Comparison of ENCODE assay signal across 8 mouse cellular contexts in the genomic region with DNA sequence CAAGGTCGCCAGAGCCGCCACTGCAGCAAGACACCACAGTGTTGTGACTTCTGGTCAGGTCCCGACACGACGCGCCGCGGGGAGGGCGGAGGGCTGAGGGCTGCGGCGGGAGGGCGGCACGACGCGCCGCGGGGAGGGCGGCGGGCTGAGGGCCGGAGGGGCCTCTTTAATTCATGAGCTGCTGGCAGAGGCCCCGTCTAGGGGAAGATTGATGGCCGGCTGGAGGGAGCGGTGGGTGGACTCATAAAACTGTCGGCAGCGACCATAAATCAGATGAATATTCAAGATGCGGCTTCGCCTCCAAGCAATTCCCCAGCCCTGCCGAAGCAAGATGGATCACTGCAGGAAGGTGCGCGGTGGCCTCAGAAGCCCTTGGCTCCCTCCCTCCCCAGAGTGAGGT. TPM values are rescaled to one million over a fixed set of nuclear protein-coding genes. Genes with fewer than 3 reads are reported as not detected.
DNase-seq lines count a peak whose midpoint lies in the region; ATAC-seq and TF ChIP-seq lines count a peak whose summit lies in the region.

No protein-coding gene starts in this region.

- WGBS in forebrain, embryonic 15.5 days: 4% methylated on average over 30 of the region's 30 CpGs
- 1% methylated on average over 30 of the region's 30 CpGs for WGBS in limb, embryonic 14.5 days
- 1% methylated on average over 30 of the region's 30 CpGs for WGBS in neural tube, embryonic 15.5 days

- H3K4me2 ChIP-seq in forebrain, embryonic 15.5 days (replicated peaks): peak overlapping the region; percentile 41
- peak overlapping the region; percentile 42 for H3K4me2 ChIP-seq in limb, embryonic 14.5 days (replicated peaks; ENCODE audit: low read depth, low read length, severe bottlenecking)
- H3K4me2 ChIP-seq in neural tube, embryonic 15.5 days: peak overlapping the region; percentile 47

- no peak for TF ChIP-seq EP300 in ES-Bruce4 (IDR thresholded peaks at IDR 0.05; ENCODE audit: insufficient read depth, low read depth, low read length)

- no peak for TF ChIP-seq POLR2A in ES-Bruce4 (IDR thresholded peaks at IDR 0.05; ENCODE audit: insufficient read depth, low read length)
- TF ChIP-seq POLR2A in limb, embryonic 14.5 days (IDR thresholded peaks at IDR 0.05; ENCODE audit: borderline replicate concordance, extremely low read depth, insufficient read depth, insufficient read length): no peak

- no peaks in the 10 kb centered on the region for H3K27me3 ChIP-seq in ES-Bruce4 (ENCODE audit: control insufficient read depth, insufficient read depth, low read length, poor library complexity, severe bottlenecking)
- H3K27me3 ChIP-seq in forebrain, embryonic 15.5 days: 0 out of 2 replicates have a peak, but pooled peaks cover 3% of the 10 kb centered on the region
- no peaks in the 10 kb centered on the region for H3K27me3 ChIP-seq in limb, embryonic 14.5 days (ENCODE audit: control insufficient read depth, insufficient read depth, low read length)
- H3K27me3 ChIP-seq in neural tube, embryonic 15.5 days (replicated peaks): 0 out of 2 replicates have a peak, but pooled peaks cover 3% of the 10 kb centered on the region

- H3K27ac ChIP-seq in ES-Bruce4 (ENCODE audit: insufficient read depth, low read length): no peak overlapping the region
- no peak overlapping the region for H3K27ac ChIP-seq in forebrain, embryonic 15.5 days (replicated peaks)
- H3K27ac ChIP-seq in limb, embryonic 14.5 days (replicated peaks; ENCODE audit: low read depth, low read length): peak overlapping the region; percentile 71
- peak overlapping the region; percentile 83 for H3K27ac ChIP-seq in neural tube, embryonic 15.5 days (replicated peaks)

- DNase-seq in adrenal gland, adult 18-20 months (ENCODE audit: low spot score in 2 of 2): peak; percentile 54 to 59
- DNase-seq in hindlimb bud, embryonic 11.5 days (ENCODE audit: extremely low spot score, low read depth, low spot score): peak; percentile 82
- peak; percentile 90 for DNase-seq in limb, embryonic 14.5 days (ENCODE audit: low spot score)
- no peak for DNase-seq in spleen, postnatal 14 days (ENCODE audit: low spot score in 2 of 2)
- DNase-seq in c-Kit-positive CD71-positive TER-119-positive erythroid progenitor cells, embryonic 14.5 days (ENCODE audit: low spot score): no peak

- no peak for ATAC-seq in forebrain, embryonic 15.5 days (replicated peaks)
- peak; percentile 48 for ATAC-seq in limb, embryonic 14.5 days (ENCODE audit: low FRiP score, low read depth)
- peak; percentile 51 for ATAC-seq in neural tube, embryonic 15.5 days (ENCODE audit: low FRiP score)

- no peaks in the 10 kb centered on the region for H3K36me3 ChIP-seq in ES-Bruce4 (ENCODE audit: control insufficient read depth, insufficient read depth, low read length, poor library complexity, severe bottlenecking)
- H3K36me3 ChIP-seq in forebrain, embryonic 15.5 days: no peaks in the 10 kb centered on the region
- H3K36me3 ChIP-seq in limb, embryonic 14.5 days (ENCODE audit: control insufficient read depth, insufficient read depth, low read length): no peaks in the 10 kb centered on the region
- H3K36me3 ChIP-seq in neural tube, embryonic 15.5 days: no peaks in the 10 kb centered on the region

- H3K4me3 ChIP-seq in ES-Bruce4 (ENCODE audit: low read depth, low read length): peak overlapping the region; percentile 20; the same call in 1 of the 2 replicates
- H3K4me3 ChIP-seq in forebrain, embryonic 15.5 days: peak overlapping the region; percentile 25
- H3K4me3 ChIP-seq in limb, embryonic 14.5 days (replicated peaks; ENCODE audit: low read length): peak overlapping the region; percentile 15; the same call in 1 of the 2 replicates
- H3K4me3 ChIP-seq in neural tube, embryonic 15.5 days (replicated peaks): no peak overlapping the region

- no peaks in the 10 kb centered on the region for H3K9me3 ChIP-seq in ES-Bruce4 (replicated peaks; ENCODE audit: control insufficient read depth, insufficient read depth, low read length, poor library complexity, severe bottlenecking)
- no peaks in the 10 kb centered on the region for H3K9me3 ChIP-seq in forebrain, embryonic 15.5 days
- 0 out of 2 replicates have a peak, but pooled peaks cover 3% of the 10 kb centered on the region for H3K9me3 ChIP-seq in limb, embryonic 14.5 days (ENCODE audit: control insufficient read depth, low read length)
- H3K9me3 ChIP-seq in neural tube, embryonic 15.5 days (replicated peaks): no peaks in the 10 kb centered on the region

- no peaks in the 10 kb centered on the region for H3K4me1 ChIP-seq in ES-Bruce4 (ENCODE audit: control insufficient read depth, insufficient read depth, low read length)
- H3K4me1 ChIP-seq in forebrain, embryonic 15.5 days: peaks cover 33% of the 10 kb centered on the region
- peaks cover 39% of the 10 kb centered on the region for H3K4me1 ChIP-seq in limb, embryonic 14.5 days (ENCODE audit: control insufficient read depth, insufficient read depth, low read length)
- peaks cover 63% of the 10 kb centered on the region for H3K4me1 ChIP-seq in neural tube, embryonic 15.5 days

- no peak for TF ChIP-seq CTCF in ES-Bruce4 (IDR thresholded peaks at IDR 0.05; ENCODE audit: low read depth, low read length)

- H3K9ac ChIP-seq in ES-Bruce4 (ENCODE audit: low read depth, poor library complexity, severe bottlenecking): peak overlapping the region; percentile 23; the same call in 1 of the 2 replicates
- peak overlapping the region; percentile 22; the same call in 1 of the 2 replicates for H3K9ac ChIP-seq in forebrain, embryonic 15.5 days (replicated peaks)
- H3K9ac ChIP-seq in limb, embryonic 14.5 days (ENCODE audit: low read depth, low read length, severe bottlenecking): no peak overlapping the region
- H3K9ac ChIP-seq in neural tube, embryonic 15.5 days (replicated peaks): 0 out of 2 replicates have a peak overlapping the region, but pooled peaks have one; percentile 5

RNA-seq across cellular contexts. Expression of gene Pck1, which starts 18.6 kb away (rescaled TPM):
- not detected in 2 replicates for polyA plus RNA-seq in ES-Bruce4 (2011; ENCODE audit: insufficient read depth, insufficient read length, low read depth, missing spikeins)
- total RNA-seq in adrenal gland, adult 18-20 months (2021): 1,000 to 10,000 TPM in 1 of 2 experiments, 100 to 1,000 TPM in 1; 776 to 1,425 TPM
- polyA plus RNA-seq in forebrain, embryonic 15.5 days (2015; fragmentation: Nextera tagmentation; extraction: Ambion mirVana): not detected in 2 replicates
- polyA plus RNA-seq in limb, embryonic 14.5 days (2012; rRNA removed): 0.03 and 0.04 TPM in 2 replicates
- not detected in 2 replicates for polyA plus RNA-seq in limb, embryonic 14.5 days (2014; fragmentation: Nextera tagmentation; extraction: Ambion mirVana)
- 0.34 TPM in 1 of 2 replicates, not detected in the other for polyA plus RNA-seq in neural tube, embryonic 15.5 days (2015; fragmentation: Nextera tagmentation; extraction: Ambion mirVana)

RNA-seq across cellular contexts. Expression of gene Zbp1, which starts 47.3 kb away (rescaled TPM):
- polyA plus RNA-seq in ES-Bruce4 (2011; ENCODE audit: insufficient read depth, insufficient read length, low read depth, missing spikeins): 3.8 and 6.8 TPM in 2 replicates
- 1 to 10 TPM; 2.7 to 3.5 TPM for total RNA-seq in adrenal gland, adult 18-20 months (2021)
- polyA plus RNA-seq in forebrain, embryonic 15.5 days (2015; fragmentation: Nextera tagmentation; extraction: Ambion mirVana): 0.11 and 0.23 TPM in 2 replicates
- polyA plus RNA-seq in limb, embryonic 14.5 days (2012; rRNA removed): 0.60 and 0.69 TPM in 2 replicates
- polyA plus RNA-seq in limb, embryonic 14.5 days (2014; fragmentation: Nextera tagmentation; extraction: Ambion mirVana): 0.33 and 0.65 TPM in 2 replicates
- 0.08 and 3.6 TPM in 2 replicates for polyA plus RNA-seq in neural tube, embryonic 15.5 days (2015; fragmentation: Nextera tagmentation; extraction: Ambion mirVana)

RNA-seq across cellular contexts. Expression of gene Ctcfl, which starts 52.1 kb away (rescaled TPM):
- polyA plus RNA-seq in ES-Bruce4 (2011; ENCODE audit: insufficient read depth, insufficient read length, low read depth, missing spikeins): 0.21 TPM in 1 of 2 replicates, not detected in the other
- total RNA-seq in adrenal gland, adult 18-20 months (2021): not detected
- 0.06 TPM in 1 of 2 replicates, not detected in the other for polyA plus RNA-seq in forebrain, embryonic 15.5 days (2015; fragmentation: Nextera tagmentation; extraction: Ambion mirVana)
- 0.04 TPM in 1 of 2 replicates, not detected in the other for polyA plus RNA-seq in limb, embryonic 14.5 days (2012; rRNA removed)
- polyA plus RNA-seq in limb, embryonic 14.5 days (2014; fragmentation: Nextera tagmentation; extraction: Ambion mirVana): not detected in 2 replicates
- polyA plus RNA-seq in neural tube, embryonic 15.5 days (2015; fragmentation: Nextera tagmentation; extraction: Ambion mirVana): 0.09 and 0.10 TPM in 2 replicates

Comparison
In these comparisons a context has a peak if more than half of its experiments do, and no peak if none do; other contexts are left out.
1. H3K27ac ChIP-seq: peak in limb, embryonic 14.5 days (single experiment) and neural tube, embryonic 15.5 days (single experiment); none in ES-Bruce4 (single experiment) and forebrain, embryonic 15.5 days (single experiment).
2. DNase-seq: peak in adrenal gland, adult 18-20 months (2 of 2), hindlimb bud, embryonic 11.5 days (single experiment) and limb, embryonic 14.5 days (single experiment); none in spleen, postnatal 14 days (0 of 2) and c-Kit-positive CD71-positive TER-119-positive erythroid progenitor cells, embryonic 14.5 days (single experiment).
3. Peak in every context shown above with its lines, with median percentiles within 50 percentile points of each other: H3K4me2 ChIP-seq.